ENCODE assay signal across 11 mouse cellular contexts in genomic region chr1:58778226-58778625, GRCm38 (mm10). TPM values are rescaled to one million over a fixed set of nuclear protein-coding genes. Genes with fewer than 3 reads are reported as not detected.
DNase-seq lines count a peak whose midpoint lies in the region.
"Had no signal": no experiment of that assay in that cellular context is flagged by ENCODE, and none has a peak within 500 bp of the region (broad histone marks: within the 10 kb centered on the region; RNA-seq: fewer than 3 reads in every experiment).

No protein-coding gene starts in this region.

- peak; percentile 25 for DNase-seq in lung, postnatal 14 days
- DNase-seq in lung, postnatal 10 days: no peak
- DNase-seq in CD4-positive helper T cell, adult 2 months (ENCODE audit: low read depth, low spot score): peak; percentile 55
- DNase-seq in NIH3T3 (ENCODE audit: low read depth): peak; percentile 39
- peak; percentile 37 for DNase-seq in thymus, postnatal 0 days (ENCODE audit: low spot score)
- no peak for DNase-seq in retina, embryonic 14.5 days (ENCODE audit: low spot score)
- DNase-seq in gastrocnemius, postnatal 10 days: no peak
- DNase-seq: adrenal gland, postnatal 10 days; cerebellum, adult 8-10 months; embryo, embryonic 11 days; kidney, adult 9 months had no signal

RNA-seq across cellular contexts. Expression of gene Casp8, which starts 16.9 kb away (rescaled TPM):
- polyA plus RNA-seq in thymus, postnatal 0 days (2015; fragmentation: Nextera tagmentation; extraction: Ambion mirVana): 56.4 and 67.7 TPM in 2 replicates
- 10 to 100 TPM in 1 of 2 experiments, 1 to 10 TPM in 1; 8.9 to 14.0 TPM for total RNA-seq in gastrocnemius, postnatal 10 days (2021)

Comparison
In these comparisons a context has a peak if more than half of its experiments do, and no peak if none do; other contexts are left out.
1. DNase-seq: peak in lung, postnatal 14 days (single experiment), CD4-positive helper T cell, adult 2 months (single experiment), NIH3T3 (single experiment) and thymus, postnatal 0 days (single experiment); none in lung, postnatal 10 days (single experiment), retina, embryonic 14.5 days (single experiment) and gastrocnemius, postnatal 10 days (single experiment).